Mouse (Mus musculus) embryonic facial prominence, embryonic 12.5 days (tissue): Measurements from ENCODE around the gene Myh10. TPM values are rescaled to one million over a fixed set of nuclear protein-coding genes. Genes with fewer than 3 reads are reported as not detected.

ENCODE experiments used
- ATAC-seq: fragments of 200-750 bp; cut with Nextera tagmentation; 2 replicates; pipeline ENCODE4 v1.8.0; 2017; ENCODE audit not compliant: insufficient number of reproducible peaks, insufficient read depth, low FRiP score, low TSS enrichment
- H3K27ac ChIP-seq: fragments of 300-500 bp; sonication (generic); 2 replicates; pipeline ENCODE4 v1.5.1; 2016; ENCODE audit warnings: mild to moderate bottlenecking
- H3K27me3 ChIP-seq: fragments of 300-500 bp; sonication (generic); 2 replicates; pipeline ENCODE4 v1.6.1; 2016; ENCODE audit warnings: mild to moderate bottlenecking, moderate library complexity
- H3K36me3 ChIP-seq: fragments of 300-500 bp; sonication (generic); 2 replicates; pipeline ENCODE4 v1.6.1; 2016; ENCODE audit warnings: mild to moderate bottlenecking
- H3K4me1 ChIP-seq: fragments of 300-500 bp; sonication (generic); 2 replicates; pipeline ENCODE4 v1.6.1; 2016
- H3K4me2 ChIP-seq: fragments of 300-500 bp; sonication (generic); replicated peaks from 2 replicates; pipeline ENCODE4 v1.6.1; 2016; ENCODE audit warnings: mild to moderate bottlenecking, moderate library complexity
- H3K4me3 ChIP-seq: fragments of 300-500 bp; sonication (generic); 2 replicates; pipeline ENCODE4 v1.5.1; 2016; ENCODE audit warnings: mild to moderate bottlenecking
- H3K9ac ChIP-seq: fragments of 300-500 bp; sonication (generic); 2 replicates; pipeline ENCODE4 v1.6.1; 2016; ENCODE audit warnings: mild to moderate bottlenecking, moderate library complexity
- H3K9me3 ChIP-seq: fragments of 300-500 bp; sonication (generic); 2 replicates; pipeline ENCODE4 v1.6.1; 2016; ENCODE audit warnings: mild to moderate bottlenecking, moderate library complexity
- WGBS: fragments of 180-500 bp; shearing (Covaris S2); methylation state at CpG from one replicate; pipeline ENCODE4 v1.1.7; 2016; 5-methylcytosine and 5-hydroxymethylcytosine counted together
- polyA plus RNA-seq: library from polyadenylated mRNA; unstranded; fragments of >200 nt; fragmentation: Nextera tagmentation; extraction: Ambion mirVana; gene quantifications from 2 replicates; pipeline ENCODE4 v1.2.1, GENCODE M21; 2016

Gene Myh10
- polyA plus RNA-seq, 1 experiment from 2014 or later = 169 TPM

DNA sequence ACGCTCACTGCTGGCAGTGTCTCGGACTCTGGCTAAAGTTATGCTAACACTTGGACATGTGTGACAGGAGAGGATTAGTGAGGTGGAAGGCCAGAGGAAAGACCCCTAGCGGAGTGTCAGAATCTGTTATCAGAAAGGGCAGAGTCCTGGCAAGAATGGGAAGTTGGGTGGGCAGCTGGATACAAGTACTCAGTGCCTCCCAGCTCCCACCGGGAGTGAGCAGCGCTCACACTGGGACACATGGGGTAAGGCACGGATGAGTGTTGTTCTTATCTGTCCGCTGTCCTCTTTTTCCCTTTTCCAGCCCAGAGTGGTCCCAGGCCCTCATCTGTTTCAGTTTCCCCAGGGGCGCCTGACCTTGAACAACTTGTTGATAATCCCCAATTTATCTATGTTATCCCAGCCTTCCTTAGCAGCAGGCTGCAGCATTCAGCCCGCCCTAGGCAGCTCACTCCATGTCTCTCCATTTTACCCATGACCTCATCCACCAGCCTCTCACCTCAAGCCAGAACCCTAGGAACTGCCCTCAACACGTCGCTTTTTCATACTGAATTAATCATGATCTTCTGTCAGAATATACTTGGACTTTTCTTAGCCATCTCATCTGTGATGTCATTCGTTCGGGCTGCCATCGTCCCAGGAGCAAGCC is 89.2 kb downstream of the Myh10 start:
- Histone ChIP-seq H3K27ac (no peak overlapping the region), H3K9me3 (no peaks in the 10 kb centered on the region), H3K4me1 (no peaks in the 10 kb centered on the region), H3K9ac (no peak overlapping the region), H3K4me2 (no peak overlapping the region), H3K36me3 (peaks cover 84% of the 10 kb centered on the region), H3K27me3 (no peaks in the 10 kb centered on the region), H3K4me3 (no peak overlapping the region)
- no peak for ATAC-seq
- 85% methylated on average over 14 of the region's 14 CpGs for WGBS

DNA sequence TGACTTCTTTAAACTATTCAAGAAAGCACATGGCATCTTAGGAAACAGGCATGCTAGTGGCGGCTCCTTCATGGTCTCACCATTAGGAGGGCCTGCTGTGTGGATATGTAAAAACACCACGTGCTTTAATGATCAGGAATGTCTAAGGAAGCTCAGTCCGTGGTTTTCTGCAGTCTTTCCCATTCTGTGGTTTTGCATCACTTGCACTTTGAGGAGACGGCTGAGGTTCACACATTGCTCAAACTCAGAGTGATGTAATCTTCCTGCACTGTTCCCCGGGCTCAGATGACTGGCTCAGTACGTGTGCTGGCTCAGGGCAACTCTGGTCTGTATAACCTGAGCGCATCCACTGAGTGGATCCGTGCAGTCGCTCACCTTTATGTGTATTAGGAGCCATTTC is 91.0 kb downstream of the Myh10 start:
- 87% methylated on average over 9 of the region's 9 CpGs for WGBS
- Histone ChIP-seq H3K36me3 (peaks cover 87% of the 10 kb centered on the region), H3K27me3 (no peaks in the 10 kb centered on the region), H3K4me3 (no peak overlapping the region), H3K4me2 (no peak overlapping the region), H3K9me3 (no peaks in the 10 kb centered on the region), H3K9ac (no peak overlapping the region), H3K27ac (no peak overlapping the region), H3K4me1 (no peaks in the 10 kb centered on the region)
- ATAC-seq = no peak

DNA sequence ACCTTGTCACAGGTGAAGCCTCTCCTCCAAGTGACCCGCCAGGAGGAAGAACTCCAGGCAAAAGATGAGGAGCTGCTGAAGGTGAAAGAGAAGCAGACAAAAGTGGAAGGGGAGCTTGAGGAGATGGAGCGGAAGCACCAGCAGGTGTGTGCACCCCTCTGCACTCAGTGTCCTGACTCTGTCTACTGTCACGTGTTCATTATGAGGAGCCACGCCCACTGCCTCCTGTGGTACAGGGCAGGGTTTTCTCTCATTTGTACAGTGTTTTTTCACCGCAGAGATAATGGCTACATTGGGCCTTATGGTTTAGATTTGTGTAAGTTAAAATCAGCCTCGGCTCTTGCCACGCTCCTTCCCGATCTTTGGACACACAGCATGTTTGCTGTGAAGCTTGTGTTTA is 94.5 kb downstream of the Myh10 start:
- no peak overlapping the region for H3K27ac ChIP-seq
- H3K4me3 ChIP-seq = no peak overlapping the region
- 72% methylated on average over 8 of the region's 8 CpGs for WGBS
- no peak overlapping the region for H3K4me2 ChIP-seq
- peaks cover 93% of the 10 kb centered on the region for H3K36me3 ChIP-seq
- no peaks in the 10 kb centered on the region for H3K9me3 ChIP-seq
- H3K27me3 ChIP-seq = no peaks in the 10 kb centered on the region
- no peaks in the 10 kb centered on the region for H3K4me1 ChIP-seq
- ATAC-seq = no peak
- no peak overlapping the region for H3K9ac ChIP-seq

DNA sequence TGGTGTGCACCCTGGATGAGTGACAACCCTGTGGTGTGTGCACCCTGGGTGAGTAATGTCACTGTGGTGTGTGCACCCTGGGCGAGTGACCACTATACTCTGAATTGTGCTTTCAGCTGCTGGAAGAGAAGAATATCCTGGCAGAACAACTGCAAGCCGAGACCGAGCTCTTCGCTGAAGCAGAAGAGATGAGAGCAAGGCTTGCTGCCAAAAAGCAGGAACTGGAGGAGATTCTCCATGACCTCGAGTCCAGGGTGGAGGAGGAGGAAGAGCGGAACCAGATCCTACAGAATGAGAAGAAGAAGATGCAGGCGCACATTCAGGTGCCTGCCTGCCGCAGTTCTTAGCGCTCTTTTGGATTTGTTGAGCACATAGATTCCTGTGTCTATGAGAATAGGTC is 95.9 kb downstream of the Myh10 start:
- Histone ChIP-seq H3K27ac (no peak overlapping the region), H3K4me1 (no peaks in the 10 kb centered on the region), H3K27me3 (no peaks in the 10 kb centered on the region), H3K9ac (no peak overlapping the region), H3K4me3 (no peak overlapping the region), H3K4me2 (no peak overlapping the region), H3K36me3 (peaks cover 93% of the 10 kb centered on the region), H3K9me3 (no peaks in the 10 kb centered on the region)
- WGBS = 90% methylated on average over 9 of the region's 9 CpGs
- ATAC-seq = no peak

DNA sequence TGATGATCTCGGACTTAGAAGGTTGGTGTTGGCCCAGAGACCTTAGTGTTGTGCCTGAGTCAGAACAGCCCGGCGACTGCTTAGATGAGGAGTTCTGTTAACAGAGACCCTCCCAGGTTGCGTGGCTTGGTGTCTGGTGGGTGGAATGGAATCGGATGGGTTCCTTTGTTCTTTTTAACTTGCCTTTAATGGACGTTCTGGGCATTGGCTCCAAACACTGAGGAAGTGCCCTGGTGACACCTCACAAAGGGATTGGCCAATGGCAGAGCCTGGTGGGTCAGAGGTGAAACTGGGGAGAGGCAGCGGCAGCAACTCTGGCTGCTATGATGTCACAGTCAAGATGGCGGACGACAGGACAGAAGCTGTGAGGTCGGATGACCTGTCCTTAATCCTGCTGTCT is 99.4 kb downstream of the Myh10 start:
- no peak overlapping the region for H3K9ac ChIP-seq
- no peak overlapping the region for H3K27ac ChIP-seq
- 89% methylated on average over 10 of the region's 10 CpGs for WGBS
- H3K4me3 ChIP-seq = no peak overlapping the region
- peaks cover 95% of the 10 kb centered on the region for H3K36me3 ChIP-seq
- no peaks in the 10 kb centered on the region for H3K9me3 ChIP-seq
- H3K4me2 ChIP-seq = no peak overlapping the region
- H3K27me3 ChIP-seq = no peaks in the 10 kb centered on the region
- ATAC-seq = no peak
- no peaks in the 10 kb centered on the region for H3K4me1 ChIP-seq

DNA sequence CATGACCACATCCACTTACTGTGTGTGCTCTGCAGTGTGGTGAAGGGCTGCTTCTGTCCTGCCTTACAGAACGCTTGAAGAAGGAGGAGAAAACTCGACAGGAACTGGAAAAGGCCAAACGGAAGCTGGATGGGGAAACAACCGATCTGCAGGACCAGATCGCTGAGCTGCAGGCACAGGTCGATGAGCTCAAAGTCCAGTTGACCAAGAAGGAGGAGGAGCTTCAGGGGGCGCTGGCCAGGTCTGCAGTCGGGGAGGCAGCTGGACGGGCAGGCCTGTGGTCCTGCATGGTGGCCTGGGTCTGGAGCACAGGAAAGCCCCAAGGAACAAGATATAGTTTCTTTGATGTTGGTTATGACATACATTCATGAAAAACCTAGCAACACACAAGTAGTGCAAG is 100.4 kb downstream of the Myh10 start:
- no peaks in the 10 kb centered on the region for H3K9me3 ChIP-seq
- no peak for ATAC-seq
- 87% methylated on average over 9 of the region's 9 CpGs for WGBS

DNA sequence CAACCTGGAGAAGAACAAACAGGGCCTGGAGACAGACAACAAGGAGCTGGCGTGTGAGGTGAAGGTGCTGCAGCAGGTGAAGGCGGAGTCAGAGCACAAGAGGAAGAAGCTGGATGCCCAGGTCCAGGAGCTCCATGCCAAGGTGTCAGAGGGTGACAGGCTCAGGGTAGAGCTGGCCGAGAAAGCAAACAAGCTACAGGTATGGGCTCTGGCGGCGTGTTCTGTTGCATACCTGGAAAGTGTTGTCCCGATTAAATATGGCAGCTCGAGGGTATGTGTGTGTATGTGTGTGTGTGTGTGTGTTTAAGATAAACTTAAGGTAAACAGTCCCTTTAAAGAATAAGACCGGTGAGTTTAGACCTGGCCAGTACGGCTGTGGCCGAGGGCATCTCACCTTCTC is 106.9 kb downstream of the Myh10 start:
- Histone ChIP-seq H3K36me3 (peaks cover 97% of the 10 kb centered on the region), H3K4me2 (no peak overlapping the region), H3K4me3 (no peak overlapping the region), H3K27ac (no peak overlapping the region), H3K9me3 (no peaks in the 10 kb centered on the region), H3K4me1 (no peaks in the 10 kb centered on the region), H3K27me3 (no peaks in the 10 kb centered on the region), H3K9ac (no peak overlapping the region)
- WGBS = 95% methylated on average over 10 of the region's 10 CpGs
- ATAC-seq = no peak

More for the DNA sequence above, 100.4 kb downstream of the Myh10 start:
- no peak overlapping the region for H3K4me3 ChIP-seq
- no peaks in the 10 kb centered on the region for H3K4me1 ChIP-seq
- H3K27ac ChIP-seq = no peak overlapping the region
- H3K4me2 ChIP-seq = no peak overlapping the region
- H3K27me3 ChIP-seq = no peaks in the 10 kb centered on the region
- peaks cover 92% of the 10 kb centered on the region for H3K36me3 ChIP-seq
- no peak overlapping the region for H3K9ac ChIP-seq

DNA sequence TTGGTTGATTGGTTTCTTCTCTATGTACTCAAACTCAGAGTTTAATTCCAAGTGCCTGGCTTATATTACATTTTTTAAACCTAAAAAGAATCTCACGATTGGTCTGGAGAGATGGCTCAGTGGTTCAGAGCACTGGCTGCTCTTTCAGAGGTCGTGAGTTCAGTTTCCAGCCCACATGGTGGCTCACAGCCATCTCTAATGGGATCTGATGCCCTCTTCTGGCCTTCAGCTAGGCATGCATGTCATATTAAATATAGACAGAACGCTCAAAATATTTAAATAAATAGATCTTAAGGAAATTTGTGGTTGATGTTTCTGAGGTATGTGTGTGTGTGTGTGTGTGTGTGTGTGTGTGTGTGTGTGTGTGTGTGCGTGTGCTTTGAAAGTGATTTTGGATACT is 113.8 kb downstream of the Myh10 start:
- Histone ChIP-seq H3K36me3 (peaks cover 98% of the 10 kb centered on the region), H3K9me3 (no peaks in the 10 kb centered on the region), H3K4me1 (no peaks in the 10 kb centered on the region), H3K27ac (no peak overlapping the region), H3K4me2 (no peak overlapping the region), H3K9ac (no peak overlapping the region), H3K4me3 (no peak overlapping the region), H3K27me3 (no peaks in the 10 kb centered on the region)
- no peak for ATAC-seq
- WGBS = 63% methylated on average over 4 of the region's 4 CpGs

DNA sequence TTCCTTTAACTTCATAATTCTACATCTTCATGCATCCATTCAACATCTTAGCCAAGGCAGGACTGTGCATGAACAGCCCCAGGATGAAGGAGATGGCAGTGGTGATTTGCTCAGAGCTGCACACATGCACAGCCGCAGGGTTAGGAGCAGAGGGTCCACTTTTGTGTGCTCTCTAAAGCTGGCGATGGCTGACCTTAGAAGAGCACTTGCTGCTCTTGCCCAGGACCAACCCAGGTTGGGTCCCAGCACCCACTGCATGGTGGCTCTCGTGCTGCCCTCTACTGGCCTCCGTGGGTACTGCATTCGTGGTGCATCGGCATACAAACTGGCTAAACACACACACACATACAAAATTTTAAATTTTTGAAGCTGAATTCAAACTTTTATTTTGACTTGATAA is 116.4 kb downstream of the Myh10 start:
- no peaks in the 10 kb centered on the region for H3K27me3 ChIP-seq
- ATAC-seq = peak; percentile 39; the same call in 1 of the 2 replicates
- no peaks in the 10 kb centered on the region for H3K4me1 ChIP-seq
- H3K9me3 ChIP-seq = no peaks in the 10 kb centered on the region
- H3K9ac ChIP-seq = no peak overlapping the region
- no peak overlapping the region for H3K4me2 ChIP-seq
- 38% methylated on average over 6 of the region's 6 CpGs for WGBS
- peaks cover 96% of the 10 kb centered on the region for H3K36me3 ChIP-seq
- no peak overlapping the region for H3K27ac ChIP-seq
- H3K4me3 ChIP-seq = no peak overlapping the region

DNA sequence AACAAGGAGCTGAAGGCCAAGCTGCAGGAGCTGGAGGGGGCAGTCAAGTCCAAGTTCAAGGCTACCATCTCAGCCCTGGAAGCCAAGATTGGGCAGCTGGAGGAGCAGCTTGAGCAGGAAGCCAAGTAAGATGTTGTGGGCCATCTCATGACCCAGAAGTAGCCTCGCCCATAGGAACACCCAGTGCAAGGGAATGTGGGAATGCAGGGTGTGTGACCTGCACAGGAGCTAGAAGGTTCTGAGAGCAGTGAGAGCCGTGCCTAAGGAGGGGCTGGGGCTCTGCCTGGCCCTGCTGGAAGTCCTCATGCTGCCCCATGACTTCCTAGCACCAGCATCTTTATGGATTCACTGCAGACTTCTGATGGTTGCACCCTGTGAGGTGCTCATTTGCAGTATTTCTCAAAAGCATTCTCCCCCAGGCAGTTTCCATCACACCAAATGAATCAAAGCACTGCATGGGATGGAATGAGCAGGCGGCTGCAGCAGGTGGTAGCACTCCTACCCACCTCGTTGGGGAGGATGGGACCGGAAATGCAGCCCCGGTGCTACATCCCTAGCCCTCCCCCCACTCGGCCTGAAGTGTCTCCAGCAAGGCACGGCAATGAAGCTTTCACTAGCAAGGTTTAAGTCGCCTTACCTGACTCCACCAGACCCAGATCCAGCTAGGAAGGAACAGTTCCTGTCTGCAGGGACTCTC is 120.7 kb downstream of the Myh10 start:
- ATAC-seq = no peak

DNA sequence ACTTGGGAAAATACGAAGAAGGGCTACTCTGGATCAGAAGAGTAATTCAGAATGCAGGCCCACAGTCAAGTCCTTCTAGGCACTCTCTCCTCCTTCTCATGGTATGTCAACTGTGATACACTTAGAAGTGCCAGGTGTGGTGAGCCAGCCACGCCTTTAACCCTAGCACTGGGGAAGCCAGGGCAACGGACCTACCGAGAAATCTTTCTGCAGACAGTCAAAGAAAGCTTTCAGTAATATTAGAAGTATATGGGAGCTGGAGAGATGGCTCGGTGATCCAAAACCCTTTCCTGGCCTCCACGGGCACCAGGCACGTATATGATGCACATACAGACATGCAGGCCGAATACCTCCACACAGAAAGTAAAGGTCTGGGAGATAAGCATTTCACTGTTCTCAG is 127.1 kb downstream of the Myh10 start:
- Histone ChIP-seq H3K4me3 (no peak overlapping the region), H3K9me3 (no peaks in the 10 kb centered on the region), H3K4me2 (no peak overlapping the region), H3K4me1 (no peaks in the 10 kb centered on the region), H3K27ac (no peak overlapping the region), H3K27me3 (no peaks in the 10 kb centered on the region), H3K36me3 (peaks cover 74% of the 10 kb centered on the region), H3K9ac (no peak overlapping the region)
- ATAC-seq = no peak
- WGBS = 88% methylated on average over 8 of the region's 8 CpGs

More for the DNA sequence above, 120.7 kb downstream of the Myh10 start:
- 79% methylated on average over 9 of the region's 9 CpGs for WGBS
- Histone ChIP-seq H3K27me3 (no peaks in the 10 kb centered on the region), H3K27ac (no peak overlapping the region), H3K4me1 (no peaks in the 10 kb centered on the region), H3K36me3 (peaks cover 91% of the 10 kb centered on the region), H3K4me2 (no peak overlapping the region), H3K4me3 (no peak overlapping the region), H3K9me3 (no peaks in the 10 kb centered on the region), H3K9ac (no peak overlapping the region)

DNA sequence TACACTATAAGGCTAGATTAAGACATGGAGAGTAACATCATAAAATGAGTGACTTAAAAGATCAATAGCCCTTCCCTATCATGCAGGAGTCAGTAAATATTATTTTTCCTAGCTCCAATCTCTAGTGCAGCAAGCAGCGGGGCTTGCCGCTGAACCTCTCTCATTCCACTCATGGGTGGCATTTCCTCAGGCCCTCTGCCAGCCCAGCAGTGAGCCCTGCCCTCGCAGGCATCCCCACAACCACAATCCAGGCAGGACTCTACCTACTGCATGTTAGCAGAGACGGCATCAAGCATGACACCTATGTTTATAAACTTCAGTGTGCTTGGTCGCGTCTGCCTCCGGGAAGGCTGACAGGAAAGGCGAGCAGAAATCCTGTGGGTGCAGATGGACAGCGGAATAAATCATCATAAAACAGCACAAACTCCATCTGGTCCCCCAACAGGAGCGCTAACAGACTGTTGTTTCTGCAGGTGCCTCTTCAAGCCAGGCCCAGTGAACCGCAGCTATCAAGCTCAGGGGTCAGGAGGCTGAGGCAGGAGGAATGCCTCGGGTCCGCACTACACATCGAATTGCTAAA is 128.0 kb downstream of the Myh10 start:
- Histone ChIP-seq H3K36me3 (peaks cover 66% of the 10 kb centered on the region), H3K4me2 (no peak overlapping the region), H3K4me3 (no peak overlapping the region), H3K9me3 (no peaks in the 10 kb centered on the region), H3K9ac (no peak overlapping the region), H3K4me1 (no peaks in the 10 kb centered on the region), H3K27me3 (no peaks in the 10 kb centered on the region), H3K27ac (no peak overlapping the region)
- no peak for ATAC-seq
- 93% methylated on average over 14 of the region's 14 CpGs for WGBS
